Mouse (Mus musculus): ENCODE results near the gene Smim14.

DNA sequence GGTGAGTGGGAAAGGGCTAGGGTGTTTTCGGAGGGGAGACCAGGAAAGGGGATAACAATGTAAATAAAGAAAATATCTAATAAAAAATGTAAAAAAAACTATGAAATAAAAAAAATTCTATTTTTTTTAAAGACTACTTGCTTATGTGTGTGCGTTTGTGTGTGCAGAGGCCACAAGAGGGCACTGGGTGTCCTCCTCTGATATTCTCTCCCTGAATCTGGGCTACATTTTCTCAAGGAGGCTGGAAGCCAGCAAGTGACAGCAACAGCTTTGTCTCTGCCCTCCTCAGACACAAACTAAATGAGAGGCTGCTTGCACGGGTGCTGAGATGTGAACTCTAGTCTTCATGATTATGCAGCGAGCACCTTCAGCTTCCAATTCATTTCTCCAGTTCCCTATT is 58.8 kb downstream of the Smim14 start:
- TF ChIP-seq CTCF (IDR thresholded peaks at IDR 0.05; ENCODE audit: insufficient read depth, low read depth, low read length) (no peak), POLR2A (IDR thresholded peaks at IDR 0.05; ENCODE audit: insufficient read depth, low read depth, low read length) (no peak)

Measured in olfactory bulb, adult 2 months (tissue).